Mouse (Mus musculus) kidney, postnatal 36 days (tissue): ENCODE results near the gene Ciita.

Experiments used
- DNase-seq, 2 experiments: peaks; one replicate each; pipeline ENCODE4 v3.0.0; 2021 to 2022; ENCODE audit warnings: mixed read lengths in 2 of 2

The Ciita gene

GRCm38 (mm10) chr16:10520908-10521614, 41.2 kb downstream of the Ciita start:
- DNase-seq = peak; percentile 72 to 90

DNA sequence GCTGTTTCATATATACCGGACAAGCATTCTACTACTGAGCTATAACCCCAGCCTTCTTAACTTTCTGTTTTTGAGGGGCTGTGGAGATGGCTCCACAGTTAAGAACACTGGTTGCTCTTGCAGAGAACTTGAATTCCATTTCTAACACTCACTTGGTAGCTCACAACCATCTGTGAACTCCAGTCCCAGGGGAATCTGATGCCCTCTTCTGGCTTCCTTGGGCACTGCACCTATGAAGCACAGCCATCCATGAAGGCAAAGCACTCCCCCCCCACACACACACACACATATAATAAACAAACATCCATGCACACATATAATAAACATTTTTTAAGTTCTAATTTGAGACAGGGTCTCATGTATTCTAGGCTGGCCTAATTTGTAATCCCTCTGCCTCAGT, 43.0 kb downstream of the Ciita start:
- DNase-seq = peak; percentile 72 to 89

GRCm38 (mm10) chr16:10523650-10524049, 43.8 kb downstream of the Ciita start:
- no peak for DNase-seq

DNA sequence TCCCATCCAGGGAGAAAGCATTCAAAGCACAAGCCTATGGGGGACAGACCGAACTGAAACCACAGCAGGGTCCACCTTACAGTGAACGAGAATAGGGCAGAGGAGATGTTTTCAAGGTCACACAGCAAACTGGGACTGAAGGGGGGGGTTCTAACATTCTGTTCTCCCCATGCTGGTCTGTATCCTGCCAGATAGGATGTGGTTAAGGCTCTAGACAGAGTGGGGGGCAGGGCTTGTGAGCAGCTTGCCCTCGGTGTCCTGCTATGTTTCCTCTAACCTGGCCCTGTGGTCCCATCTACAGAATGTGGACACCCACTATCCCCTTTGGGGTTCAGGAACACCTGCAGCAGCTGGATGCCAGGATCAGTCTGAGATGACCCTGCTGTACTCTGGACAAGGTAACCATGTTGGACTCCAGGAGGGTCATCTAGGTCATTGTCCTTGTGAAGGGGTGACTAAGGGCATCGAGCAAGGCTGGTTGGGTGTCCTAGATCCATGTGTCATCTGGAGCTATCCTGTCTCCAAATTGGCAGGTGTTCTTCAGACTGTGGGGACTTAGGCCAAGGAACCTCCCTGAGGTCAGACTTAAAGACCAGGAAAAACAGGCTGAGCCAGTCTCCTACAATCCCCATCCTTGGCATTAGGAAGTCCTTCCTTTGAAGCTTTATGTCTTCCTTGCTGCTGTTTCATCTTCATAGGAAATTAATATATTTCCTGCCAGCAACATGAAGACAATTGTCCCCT, 45.2 kb downstream of the Ciita start:
- no peak for DNase-seq

DNA sequence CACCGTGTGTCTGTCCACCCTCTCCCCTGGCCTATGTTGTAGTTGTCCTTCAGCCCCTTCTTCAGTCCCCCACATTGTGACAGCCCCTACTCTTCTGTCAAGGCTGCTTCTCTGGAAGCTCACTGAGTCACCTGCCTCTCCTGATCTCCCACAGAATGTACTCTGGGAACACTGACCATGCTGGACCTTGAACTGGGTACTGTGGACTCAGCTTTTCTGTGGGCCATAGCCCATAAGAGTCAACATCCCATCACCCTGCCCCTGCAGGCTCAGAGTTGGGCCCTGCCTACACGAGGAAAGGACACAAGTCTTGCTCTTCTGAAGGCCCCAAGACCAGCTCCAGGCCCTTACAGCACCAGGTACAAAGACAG, 45.7 kb downstream of the Ciita start:
- DNase-seq = peak in 1 of 2 experiments; percentile 24

DNA sequence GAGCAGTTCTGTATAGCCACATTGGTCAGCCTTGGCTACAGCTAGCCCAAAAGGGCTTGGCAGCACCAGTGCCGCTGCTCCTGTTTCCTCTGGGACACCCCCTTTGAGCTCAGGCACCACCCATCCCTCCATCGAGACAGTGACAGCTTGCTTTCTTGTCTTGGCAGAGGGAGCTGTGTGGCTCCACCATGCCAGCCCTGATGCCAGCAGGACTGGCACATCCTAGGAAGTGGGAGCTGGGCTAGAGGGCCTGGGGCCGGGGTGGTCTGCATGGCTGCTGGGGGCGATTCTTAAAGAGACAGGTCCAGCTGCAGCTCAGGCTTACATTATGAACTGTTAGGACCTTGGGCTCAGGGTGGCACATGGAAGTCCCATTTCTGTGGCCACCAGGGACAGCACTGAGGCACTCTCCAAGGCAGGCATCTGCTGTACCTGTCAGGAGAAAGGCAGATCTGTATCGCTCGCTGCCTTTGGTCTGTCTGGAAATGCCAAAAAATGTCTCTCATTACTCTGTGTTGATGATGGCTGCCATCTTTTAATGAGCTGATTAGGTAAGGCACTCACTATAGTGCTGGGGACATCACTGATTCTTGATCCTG, 47.3 kb downstream of the Ciita start:
- DNase-seq = no peak

DNA sequence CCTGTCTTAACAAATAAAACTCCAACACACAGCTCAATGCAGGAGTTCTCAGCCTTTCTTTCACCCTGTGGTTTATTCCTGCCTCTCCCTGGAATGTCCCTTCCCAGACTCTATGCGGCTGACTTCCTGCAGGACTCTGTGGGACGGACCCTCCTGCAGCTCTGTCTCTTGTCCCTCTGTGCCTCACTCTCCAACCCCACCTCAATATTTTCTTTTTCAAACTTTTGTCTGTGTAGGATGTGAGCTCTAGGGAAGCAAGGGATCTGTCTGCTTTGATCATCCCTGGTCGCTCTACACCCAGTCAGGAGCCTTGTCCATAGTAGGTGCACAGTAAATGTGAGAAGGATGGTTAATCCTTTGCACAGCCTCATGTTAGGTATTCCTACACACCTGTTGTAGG, 48.5 kb downstream of the Ciita start:
- DNase-seq = no peak

DNA sequence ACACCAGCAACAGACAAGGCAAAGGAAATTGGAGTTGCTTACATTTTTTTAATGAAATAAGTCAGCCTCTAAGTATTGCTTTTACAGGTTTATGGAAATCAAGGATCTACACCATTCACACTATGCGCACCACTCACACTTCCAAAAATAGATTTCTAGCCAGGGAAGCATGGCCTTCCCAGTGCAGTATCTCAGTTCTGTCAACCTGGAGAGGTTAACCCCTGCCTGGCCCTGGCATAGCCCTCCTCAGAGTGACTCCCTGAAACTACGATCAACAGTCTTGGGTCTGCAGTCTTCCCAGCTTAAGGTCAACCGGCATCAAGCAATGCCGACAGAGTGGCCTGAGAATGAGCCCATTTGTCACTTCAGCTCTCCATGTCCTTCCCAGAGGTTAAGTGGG, 50.3 kb downstream of the Ciita start:
- no peak for DNase-seq

DNA sequence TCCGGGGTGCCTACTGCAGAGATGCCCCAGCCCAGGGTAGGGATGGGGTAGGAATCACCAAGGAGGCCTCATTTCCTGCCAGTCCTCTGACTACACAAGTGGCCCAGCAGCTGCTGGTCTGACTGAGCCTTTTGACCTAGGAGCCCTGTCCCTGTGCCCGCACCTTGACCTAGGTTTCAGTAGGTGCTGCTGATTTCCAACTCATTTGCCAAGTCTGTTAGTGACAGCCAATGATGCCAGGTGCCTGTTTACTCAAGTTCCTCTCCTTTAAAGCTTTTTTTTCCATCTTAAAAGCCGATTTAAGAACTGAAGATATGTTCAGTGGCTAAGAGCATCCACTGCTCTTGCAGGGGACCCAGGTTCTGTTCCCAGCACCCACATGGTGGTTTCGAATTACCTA, 53.9 kb downstream of the Ciita start:
- DNase-seq = no peak

GRCm38 (mm10) chr16:10534567-10534966, 54.7 kb downstream of the Ciita start:
- peak in 1 of 2 experiments; percentile 22 for DNase-seq

DNA sequence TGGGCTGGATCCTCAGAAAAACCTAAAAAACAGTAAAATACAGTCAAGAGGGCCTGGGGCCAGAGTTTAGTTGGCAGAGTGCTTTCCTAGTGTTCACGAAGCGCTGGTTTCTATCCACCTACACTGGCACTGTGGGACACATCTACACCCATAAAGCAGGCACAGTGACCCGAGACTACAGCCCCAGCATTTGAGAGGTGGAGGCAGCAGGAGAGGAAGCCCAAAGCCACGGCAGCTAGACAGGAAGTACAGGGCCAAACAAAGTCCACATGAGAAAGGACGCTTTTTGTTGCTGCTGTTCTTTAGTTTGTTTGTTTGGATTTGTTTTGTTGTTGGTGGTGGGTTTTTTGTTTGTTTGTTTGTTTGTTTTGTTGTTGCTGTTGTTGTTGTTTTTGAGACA, 56.5 kb downstream of the Ciita start:
- no peak for DNase-seq

DNA sequence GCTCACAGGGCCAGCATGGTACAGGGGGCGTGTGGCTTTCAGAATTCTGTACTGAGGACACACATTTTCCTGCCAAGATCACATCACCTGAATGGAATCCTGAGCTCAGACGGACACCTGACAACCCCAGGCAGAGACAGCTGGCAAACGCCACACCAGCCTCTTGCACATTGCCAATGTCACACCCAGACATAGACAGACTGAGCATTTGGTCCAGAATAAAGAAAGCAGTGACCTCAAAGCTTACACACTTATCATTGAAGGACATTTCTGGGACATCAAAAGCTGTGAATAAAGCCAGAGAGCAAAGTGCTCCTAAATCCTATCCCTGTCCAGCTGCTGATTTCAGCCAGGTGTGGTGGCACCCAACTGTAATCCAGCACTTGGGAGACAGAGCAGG, 57.1 kb downstream of the Ciita start:
- DNase-seq = no peak

DNA sequence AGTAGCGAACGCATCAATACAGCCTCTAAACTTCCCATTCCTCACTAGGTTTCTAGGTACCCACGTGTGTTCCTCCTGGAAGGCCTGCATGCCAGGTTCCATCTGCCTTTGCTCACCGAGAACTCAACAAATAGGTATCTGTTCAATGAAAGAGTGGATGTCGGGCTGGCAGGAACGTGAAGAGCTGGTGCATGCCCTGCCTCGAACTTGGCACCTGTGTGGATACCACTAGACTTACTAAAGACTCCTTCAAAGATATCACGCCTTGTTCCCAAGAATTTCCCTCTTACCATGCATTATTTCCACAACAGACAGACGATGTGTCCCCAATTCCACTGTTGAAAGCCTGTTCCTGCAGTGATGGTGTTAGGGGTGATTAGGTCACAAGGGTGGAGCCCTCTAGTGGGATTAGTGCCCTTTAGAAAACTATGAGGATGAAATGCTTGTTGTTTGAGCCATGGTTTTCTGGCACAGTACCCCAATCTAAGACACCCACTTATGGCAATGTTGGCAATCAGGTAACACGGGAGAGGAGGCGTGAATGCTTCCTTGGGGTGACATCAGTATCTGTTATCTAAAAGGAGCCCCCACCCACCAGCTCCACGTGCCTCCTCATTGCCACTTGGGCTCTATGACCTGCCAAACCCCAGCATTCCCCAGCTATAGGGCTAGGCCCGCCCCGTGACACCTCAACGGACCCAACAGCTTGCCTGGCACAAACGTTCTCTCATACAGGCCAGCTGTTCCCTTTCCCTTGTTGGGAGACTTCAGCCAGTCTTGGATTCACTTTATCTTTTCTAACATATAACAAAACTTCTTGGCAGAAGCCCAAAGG, 61.1 kb downstream of the Ciita start:
- DNase-seq = no peak

- DNase-seq = peak in 1 of 2 experiments; percentile 33
Observed at GRCm38 (mm10) chr16:10541598-10541930, 61.7 kb downstream of the Ciita start.

DNA sequence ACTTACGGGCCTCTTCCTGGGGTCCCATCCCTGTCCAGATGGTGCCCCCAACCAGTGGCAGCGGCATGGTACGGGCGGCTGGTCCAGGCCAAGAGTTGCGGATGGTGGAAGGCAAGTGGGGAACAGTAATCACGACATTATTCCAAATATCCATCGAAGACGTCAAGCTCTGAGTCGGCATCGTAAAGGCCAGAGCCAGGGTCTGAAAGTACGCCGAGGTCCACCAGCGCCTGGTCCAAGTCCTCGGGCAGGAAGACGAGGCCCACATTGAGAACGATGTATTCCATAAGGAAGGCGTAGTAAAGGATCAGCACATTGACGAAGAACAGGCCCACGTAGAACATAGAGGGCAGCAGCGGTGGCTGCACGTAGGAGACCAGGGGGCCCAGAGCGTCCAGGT, 62.4 kb downstream of the Ciita start:
- peak in 1 of 2 experiments; percentile 25 for DNase-seq

GRCm38 (mm10) chr16:10542698-10543365, 63.0 kb downstream of the Ciita start, which contains the start of gene Dexi:
Dexi (minus strand) TSS chr16:10543054.
- peak; percentile 95 to 98 for DNase-seq

DNA sequence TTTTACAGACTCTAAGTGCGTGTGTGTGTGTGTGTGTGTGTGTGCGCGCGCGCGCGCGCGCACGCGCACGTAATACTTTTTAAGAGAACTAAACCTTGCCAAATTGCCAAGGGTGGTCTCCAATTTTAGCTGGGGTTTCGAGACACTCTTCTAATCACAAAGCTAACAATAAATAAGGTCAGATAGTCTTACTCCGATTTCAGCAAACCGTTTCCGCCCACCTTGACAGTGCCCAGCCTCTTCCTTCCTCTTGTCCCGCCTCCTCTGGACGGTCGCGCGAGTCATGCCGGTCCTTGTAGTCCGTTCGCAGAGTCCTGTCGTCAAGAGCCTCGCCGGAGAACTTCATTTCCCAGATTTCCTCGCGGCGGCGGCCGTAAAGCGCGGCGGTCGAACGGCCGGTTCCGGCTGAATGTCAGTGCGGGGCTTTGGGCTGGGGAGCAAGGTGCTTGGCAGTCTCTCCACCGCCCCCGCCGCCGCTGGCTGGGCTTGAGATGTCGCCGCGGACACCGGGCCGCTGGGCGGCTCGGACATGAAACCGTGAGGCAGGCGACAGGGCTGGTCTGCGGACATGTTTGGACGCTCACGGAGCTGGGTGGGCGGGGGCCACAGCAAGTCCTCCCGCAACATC, 65.2 kb downstream of the Ciita start, which contains the start of gene Clec16a:
Gene Clec16a (plus strand): TSS at position 345 of the 628 bp plus-strand sequence.
- peak; percentile 97 for DNase-seq

DNA sequence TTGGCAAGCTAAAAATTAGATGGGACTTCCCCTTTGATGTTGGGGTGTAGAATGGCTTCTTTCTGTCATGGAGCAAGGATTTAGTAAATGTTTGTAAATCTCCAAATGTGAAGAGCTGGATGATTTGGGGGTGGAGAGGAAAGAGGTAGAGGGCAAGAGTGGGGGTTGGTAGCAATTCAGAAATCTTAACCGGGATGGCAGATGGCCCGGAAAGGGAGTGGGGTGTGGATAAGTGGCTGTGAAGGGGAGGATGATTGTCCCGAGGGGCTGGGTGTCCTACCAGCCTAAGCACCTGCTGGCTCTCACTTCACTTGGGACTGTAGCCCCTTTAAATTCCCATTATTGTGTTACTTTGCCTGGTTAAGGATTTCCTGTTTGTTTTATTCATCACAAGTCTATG, 67.0 kb downstream of the Ciita start:
- no peak for DNase-seq

DNA sequence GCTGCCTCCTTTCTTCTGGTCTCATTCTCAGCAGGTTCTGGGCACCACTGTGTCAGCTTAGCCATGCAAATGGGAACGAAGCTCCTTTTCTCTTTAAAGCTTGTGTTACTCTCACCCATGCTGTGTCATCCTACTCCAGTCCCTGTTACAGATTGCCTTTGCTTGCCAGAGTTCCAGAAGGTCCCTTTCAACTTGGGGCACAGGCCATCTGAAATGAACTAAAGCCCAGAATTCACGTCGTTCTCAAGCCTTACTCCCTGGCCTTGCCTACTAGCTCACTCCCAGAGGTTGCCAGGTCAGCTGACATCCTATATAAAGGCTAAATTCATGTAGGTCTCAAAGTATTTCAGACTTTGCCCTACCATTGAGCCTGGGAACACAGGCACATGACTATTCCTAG, 69.1 kb downstream of the Ciita start:
- no peak for DNase-seq

DNA sequence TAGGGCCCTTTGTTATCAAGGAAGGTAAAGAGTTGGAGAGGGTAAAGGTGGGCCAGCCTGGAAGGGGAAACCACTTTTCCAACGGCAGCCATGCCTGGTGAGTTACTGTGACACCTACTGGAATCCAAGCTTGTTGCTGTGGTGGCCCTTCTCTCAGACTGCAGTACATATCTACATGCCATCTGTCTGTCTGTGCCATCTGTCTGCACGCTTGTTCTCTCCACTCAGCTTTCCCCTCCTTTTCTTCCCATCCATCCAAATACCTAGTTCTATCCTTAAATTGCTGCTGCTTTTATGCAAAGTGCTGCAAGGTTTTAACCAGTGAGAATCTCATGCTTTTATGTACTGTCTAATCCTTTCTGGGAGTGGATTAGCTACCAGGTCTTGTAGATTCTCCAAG, 69.7 kb downstream of the Ciita start:
- DNase-seq = no peak

- no peak for DNase-seq
Observed at GRCm38 (mm10) chr16:10551592-10551991, 71.7 kb downstream of the Ciita start.

DNA sequence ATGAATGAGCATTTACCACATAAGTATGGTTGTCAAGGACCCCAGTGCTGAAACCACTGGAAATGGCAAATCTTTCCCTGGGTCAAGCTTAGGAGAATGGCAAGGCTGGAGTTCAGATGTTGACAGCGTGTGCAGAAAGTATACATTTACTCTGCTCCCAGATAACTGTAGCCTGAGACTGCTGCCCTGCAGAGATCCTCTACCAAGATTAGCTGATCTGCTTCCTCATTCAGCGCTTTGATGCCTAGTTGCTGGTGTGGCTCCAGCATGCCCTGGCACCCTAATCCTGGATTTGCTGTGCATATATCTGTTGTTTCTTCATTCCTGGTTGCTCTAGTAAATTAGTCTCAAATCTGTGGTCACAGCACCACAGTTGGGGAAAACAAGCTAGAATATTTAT, 74.0 kb downstream of the Ciita start:
- no peak for DNase-seq
